Mouse (Mus musculus) embryonic facial prominence, embryonic 11.5 days (tissue): Measurements from ENCODE around the gene 1700029H14Rik. TPM values are rescaled to one million over a fixed set of nuclear protein-coding genes. Genes with fewer than 3 reads are reported as not detected.

ENCODE experiments used
- ATAC-seq: fragments of 200-750 bp; cut with Nextera tagmentation; replicated peaks from 2 replicates; pipeline ENCODE4 v1.8.0; 2017; ENCODE audit warnings: low read depth; ENCODE audit not compliant: insufficient number of reproducible peaks, low FRiP score, low TSS enrichment
- DNase-seq: peaks from one replicate; pipeline ENCODE4 v3.0.0-alpha.2; 2015; ENCODE audit warnings: low spot score
- H3K27ac ChIP-seq: fragments of 300-500 bp; sonication (generic); replicated peaks from 2 replicates; pipeline ENCODE4 v1.5.1; 2014; ENCODE audit warnings: mild to moderate bottlenecking, low read depth, low read length, control low read depth
- H3K27me3 ChIP-seq: fragments of 300-500 bp; sonication (generic); 2 replicates; pipeline ENCODE4 v1.6.1; 2014; ENCODE audit warnings: mild to moderate bottlenecking, low read length, moderate library complexity, mixed read lengths; ENCODE audit not compliant: control insufficient read depth, insufficient read depth
- H3K36me3 ChIP-seq: fragments of 300-500 bp; sonication (generic); replicated peaks from 2 replicates; pipeline ENCODE4 v1.6.1; 2014; ENCODE audit warnings: low read depth, mild to moderate bottlenecking, low read length, moderate library complexity, mixed read lengths; ENCODE audit not compliant: control insufficient read depth, insufficient read depth
- H3K4me1 ChIP-seq: fragments of 300-500 bp; sonication (generic); 2 replicates; pipeline ENCODE4 v1.6.1; 2014; ENCODE audit warnings: low read length, mixed read lengths; ENCODE audit not compliant: control insufficient read depth, insufficient read depth
- H3K4me2 ChIP-seq: fragments of 300-500 bp; sonication (generic); 2 replicates; pipeline ENCODE4 v1.6.1; 2014; ENCODE audit warnings: low read depth, mild to moderate bottlenecking, control low read depth, low read length, moderate library complexity
- H3K4me3 ChIP-seq: fragments of 300-500 bp; sonication (generic); 2 replicates; pipeline ENCODE4 v1.5.1; 2014; ENCODE audit warnings: low read depth, low read length, control low read depth
- H3K9ac ChIP-seq: fragments of 300-500 bp; sonication (generic); replicated peaks from 2 replicates; pipeline ENCODE4 v1.6.1; 2014; ENCODE audit warnings: mild to moderate bottlenecking, control low read depth, low read length
- H3K9me3 ChIP-seq: fragments of 300-500 bp; sonication (generic); replicated peaks from 2 replicates; pipeline ENCODE4 v1.6.1; 2016; ENCODE audit warnings: mild to moderate bottlenecking, low read length, inconsistent platforms, mixed read lengths; ENCODE audit not compliant: control insufficient read depth
- WGBS: fragments of 180-500 bp; shearing (Covaris S2); extraction: QIAGEN DNeasy Blood & Tissue Kit; methylation state at CpG from one replicate; pipeline ENCODE4 v1.1.7; 2014; 5-methylcytosine and 5-hydroxymethylcytosine counted together
- polyA plus RNA-seq: library from polyadenylated mRNA; unstranded; fragments of >200 nt; fragmentation: Nextera tagmentation; extraction: Ambion mirVana; gene quantifications from 2 replicates; pipeline ENCODE4 v1.2.1, GENCODE M21; 2014

Gene 1700029H14Rik
- polyA plus RNA-seq, 1 experiment from 2014 or later = not detected

- no peak overlapping the region for H3K9ac ChIP-seq
- no peaks in the 10 kb centered on the region for H3K9me3 ChIP-seq
- H3K27ac ChIP-seq = no peak overlapping the region
- H3K4me3 ChIP-seq = no peak overlapping the region
- no peak for ATAC-seq
- no peak overlapping the region for H3K4me2 ChIP-seq
- no peaks in the 10 kb centered on the region for H3K36me3 ChIP-seq
- no peaks in the 10 kb centered on the region for H3K27me3 ChIP-seq
- no peaks in the 10 kb centered on the region for H3K4me1 ChIP-seq
- no peak for DNase-seq
- WGBS = 81% methylated on average over 7 of the region's 7 CpGs
Measured at GRCm38 (mm10) chr8:13529891-13530316, 32.4 kb downstream of the 1700029H14Rik start.

- no peaks in the 10 kb centered on the region for H3K27me3 ChIP-seq
- H3K4me3 ChIP-seq = no peak overlapping the region
- no peak overlapping the region for H3K9ac ChIP-seq
- ATAC-seq (no peak; the same call in 1 of the 2 replicates), DNase-seq (no peak)
- 57% methylated on average over 15 of the region's 15 CpGs for WGBS
- H3K4me1 ChIP-seq = no peaks in the 10 kb centered on the region
- H3K9me3 ChIP-seq = no peaks in the 10 kb centered on the region
- no peaks in the 10 kb centered on the region for H3K36me3 ChIP-seq
- no peak overlapping the region for H3K27ac ChIP-seq
- H3K4me2 ChIP-seq = no peak overlapping the region
Measured at GRCm38 (mm10) chr8:13529011-13529840, 33.0 kb downstream of the 1700029H14Rik start.

DNA sequence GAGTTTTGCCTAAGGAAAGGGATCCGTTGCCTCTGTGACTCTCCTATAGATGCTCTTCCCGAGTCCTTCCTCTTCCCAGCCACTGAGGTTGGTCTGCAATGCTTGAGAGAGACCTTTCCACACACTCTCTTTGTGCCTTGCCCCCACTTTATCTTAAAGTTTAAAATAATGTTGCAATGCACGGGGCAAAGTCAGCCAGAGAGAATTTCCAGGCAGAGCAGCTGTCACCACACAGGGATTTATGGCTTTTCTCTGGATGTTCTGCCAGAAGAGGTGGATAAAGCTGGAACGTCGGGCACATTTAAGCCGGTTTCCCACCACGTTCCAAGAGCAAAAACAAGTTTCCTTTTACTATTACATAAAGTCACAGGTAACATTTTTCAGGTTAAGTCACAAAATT lies 40.9 kb downstream of the 1700029H14Rik start:
- no peak overlapping the region for H3K27ac ChIP-seq
- 74% methylated on average over 7 of the region's 7 CpGs for WGBS
- no peaks in the 10 kb centered on the region for H3K36me3 ChIP-seq
- H3K4me3 ChIP-seq = no peak overlapping the region
- H3K27me3 ChIP-seq = no peaks in the 10 kb centered on the region
- H3K9me3 ChIP-seq = no peaks in the 10 kb centered on the region
- ATAC-seq (no peak), DNase-seq (no peak)
- no peaks in the 10 kb centered on the region for H3K4me1 ChIP-seq
- no peak overlapping the region for H3K9ac ChIP-seq
- no peak overlapping the region for H3K4me2 ChIP-seq

GRCm38 (mm10) chr8:13520349-13520748 lies 41.9 kb downstream of the 1700029H14Rik start:
- Histone ChIP-seq H3K4me2 (no peak overlapping the region), H3K4me1 (no peaks in the 10 kb centered on the region), H3K4me3 (no peak overlapping the region), H3K36me3 (no peaks in the 10 kb centered on the region), H3K27ac (no peak overlapping the region), H3K27me3 (no peaks in the 10 kb centered on the region), H3K9me3 (no peaks in the 10 kb centered on the region), H3K9ac (no peak overlapping the region)
- DNase-seq (no peak), ATAC-seq (no peak)
- 57% methylated on average over 6 of the region's 6 CpGs for WGBS

DNA sequence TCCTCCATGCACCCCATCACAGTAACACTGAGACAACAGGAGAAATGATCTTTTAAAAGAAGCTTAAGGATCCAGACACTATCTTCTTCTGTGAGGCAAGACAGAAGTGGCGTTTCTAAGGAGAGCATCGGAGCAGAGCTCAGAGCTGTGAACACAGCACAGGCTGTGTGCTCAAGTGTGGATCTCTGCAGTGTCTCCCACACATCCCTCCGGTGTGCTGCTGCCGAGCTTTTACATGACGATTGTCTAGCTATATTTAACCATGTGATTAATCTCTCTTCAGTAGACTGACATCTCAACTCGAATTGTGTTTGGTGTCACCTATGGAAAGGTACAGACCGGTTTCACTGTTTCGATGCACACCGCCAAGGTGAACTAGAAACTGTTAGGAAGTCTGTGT lies 42.8 kb downstream of the 1700029H14Rik start:
- WGBS = 88% methylated on average over 9 of the region's 9 CpGs
- no peak for ATAC-seq
- no peaks in the 10 kb centered on the region for H3K4me1 ChIP-seq
- no peak overlapping the region for H3K4me3 ChIP-seq
- no peaks in the 10 kb centered on the region for H3K9me3 ChIP-seq
- no peak overlapping the region for H3K9ac ChIP-seq
- H3K36me3 ChIP-seq = no peaks in the 10 kb centered on the region
- DNase-seq = no peak
- no peak overlapping the region for H3K4me2 ChIP-seq
- no peaks in the 10 kb centered on the region for H3K27me3 ChIP-seq
- no peak overlapping the region for H3K27ac ChIP-seq

- no peak overlapping the region for H3K4me3 ChIP-seq
- 91% methylated on average over 6 of the region's 6 CpGs for WGBS
- H3K4me2 ChIP-seq = no peak overlapping the region
- H3K9ac ChIP-seq = no peak overlapping the region
- no peaks in the 10 kb centered on the region for H3K9me3 ChIP-seq
- no peaks in the 10 kb centered on the region for H3K4me1 ChIP-seq
- no peaks in the 10 kb centered on the region for H3K27me3 ChIP-seq
- H3K36me3 ChIP-seq = no peaks in the 10 kb centered on the region
- no peak for DNase-seq
- no peak for ATAC-seq
- no peak overlapping the region for H3K27ac ChIP-seq
Measured at GRCm38 (mm10) chr8:13517284-13517781, 44.9 kb downstream of the 1700029H14Rik start.

DNA sequence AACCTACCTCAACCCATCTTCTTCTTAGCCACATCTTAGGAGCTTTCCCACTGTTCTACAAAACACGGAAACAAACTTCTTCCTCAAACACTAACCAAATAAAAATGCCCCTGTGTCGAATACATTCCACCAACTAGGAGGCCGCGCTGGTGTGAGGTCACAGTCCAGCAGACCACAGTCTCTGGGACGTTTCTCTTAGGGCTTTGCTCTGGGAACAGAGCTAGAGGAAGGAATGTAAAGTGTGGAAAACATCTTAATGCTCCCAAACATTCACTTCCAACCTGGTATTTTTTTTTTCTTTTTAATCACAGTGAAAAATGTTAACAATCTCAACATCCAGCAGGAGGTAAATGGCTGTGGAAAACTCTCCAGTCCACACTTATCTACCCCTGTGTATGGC lies 45.5 kb downstream of the 1700029H14Rik start:
- H3K27me3 ChIP-seq = no peaks in the 10 kb centered on the region
- H3K27ac ChIP-seq = no peak overlapping the region
- ATAC-seq (no peak), DNase-seq (no peak)
- no peak overlapping the region for H3K4me3 ChIP-seq
- H3K9me3 ChIP-seq = no peaks in the 10 kb centered on the region
- 83% methylated on average over 5 of the region's 5 CpGs for WGBS
- H3K4me2 ChIP-seq = no peak overlapping the region
- H3K36me3 ChIP-seq = no peaks in the 10 kb centered on the region
- H3K9ac ChIP-seq = no peak overlapping the region
- no peaks in the 10 kb centered on the region for H3K4me1 ChIP-seq

- Histone ChIP-seq H3K4me3 (no peak overlapping the region), H3K9me3 (no peaks in the 10 kb centered on the region), H3K27ac (no peak overlapping the region), H3K9ac (no peak overlapping the region), H3K4me2 (no peak overlapping the region), H3K36me3 (no peaks in the 10 kb centered on the region), H3K4me1 (no peaks in the 10 kb centered on the region), H3K27me3 (no peaks in the 10 kb centered on the region)
- 90% methylated on average over 7 of the region's 7 CpGs for WGBS
- no peak for DNase-seq
- no peak for ATAC-seq
Measured at GRCm38 (mm10) chr8:13516011-13516442, 46.2 kb downstream of the 1700029H14Rik start.
